Mouse (Mus musculus) testis, postnatal 14 days (tissue): ENCODE measurements around the gene Fchsd2.
"Not testable (repeated sequence)": the region's sequence is repeated elsewhere in the genome, so short reads cannot be mapped to it uniquely, and the experiment has no call there.

ENCODE experiments used
- DNase-seq: peaks from one replicate; pipeline ENCODE4 v3.0.0; 2021; ENCODE audit warnings: low spot score

The Fchsd2 gene

DNA sequence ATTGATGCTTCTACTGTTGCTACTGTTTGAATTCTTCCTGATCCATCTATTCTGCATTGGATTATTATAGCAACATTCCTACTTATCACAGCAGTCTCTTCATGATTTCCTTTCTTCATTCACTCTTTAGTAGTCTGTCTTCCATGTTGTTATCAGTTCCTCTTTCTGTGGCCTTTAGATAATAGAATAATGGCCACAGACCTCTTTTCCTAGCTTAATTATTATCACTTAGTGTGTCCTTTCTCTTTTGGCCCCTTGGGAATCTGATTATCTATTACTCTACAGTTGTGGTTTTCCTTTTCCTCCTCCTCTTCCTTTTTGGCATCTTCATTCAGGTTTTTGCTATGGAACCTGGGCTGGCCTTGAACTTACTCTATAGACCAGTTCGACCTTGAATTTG is 21.7 kb downstream of the Fchsd2 start:
- no peak for DNase-seq

DNA sequence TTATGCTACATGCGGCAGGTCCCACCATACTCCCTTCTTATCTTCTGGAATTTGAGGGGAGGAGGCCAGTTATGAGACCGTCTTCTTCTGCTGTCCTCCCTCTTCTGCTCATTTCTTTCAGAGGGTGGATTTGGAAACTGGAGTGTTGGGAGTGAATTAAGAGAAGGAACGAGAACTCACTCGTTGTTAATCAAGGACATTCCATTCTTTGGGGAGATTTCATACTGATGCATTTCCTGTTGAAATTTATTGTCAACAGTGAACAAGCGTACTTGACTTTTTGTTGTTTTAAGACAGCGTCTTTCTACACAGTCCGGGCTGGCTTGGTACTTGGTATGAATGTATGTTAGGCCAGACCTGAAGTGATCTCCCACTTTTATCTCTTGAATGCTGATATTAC is 26.7 kb downstream of the Fchsd2 start:
- no peak for DNase-seq

DNA sequence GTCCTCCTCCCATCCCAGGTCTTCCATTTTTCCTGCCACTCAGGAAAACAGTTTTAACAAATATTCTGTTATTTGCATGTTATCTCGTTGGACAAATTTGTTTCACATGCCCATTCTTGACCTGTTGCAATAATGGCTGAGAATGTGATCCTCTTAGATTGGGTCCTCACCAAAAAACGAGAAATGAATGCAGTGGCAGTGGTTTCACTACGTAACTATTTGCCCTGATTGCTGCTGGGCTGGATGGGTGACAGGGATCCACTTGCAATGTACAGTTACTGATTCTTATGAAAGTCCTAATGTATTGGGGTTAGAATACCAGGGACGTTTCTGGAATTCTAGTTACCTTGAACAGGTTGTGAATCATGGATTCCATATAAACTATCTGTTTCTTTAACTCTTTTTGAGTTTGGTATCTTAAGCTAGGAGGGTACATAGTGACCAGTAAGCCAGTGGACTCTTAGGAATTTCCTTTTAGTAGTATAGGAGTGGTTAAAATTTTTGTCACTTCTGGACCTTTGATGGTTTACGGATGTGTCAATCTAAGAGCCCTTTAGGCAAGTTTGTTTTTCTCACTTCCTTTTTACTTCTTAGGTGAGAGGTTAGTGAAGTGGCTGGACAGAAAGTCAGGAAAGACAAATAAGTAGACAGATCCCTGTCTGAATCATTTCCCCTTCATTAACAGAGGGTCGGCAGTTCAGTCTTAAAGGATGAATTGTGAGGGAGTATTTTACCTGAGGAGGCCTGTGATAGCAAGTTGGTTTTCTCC is 31.1 kb downstream of the Fchsd2 start:
- no peak for DNase-seq

DNA sequence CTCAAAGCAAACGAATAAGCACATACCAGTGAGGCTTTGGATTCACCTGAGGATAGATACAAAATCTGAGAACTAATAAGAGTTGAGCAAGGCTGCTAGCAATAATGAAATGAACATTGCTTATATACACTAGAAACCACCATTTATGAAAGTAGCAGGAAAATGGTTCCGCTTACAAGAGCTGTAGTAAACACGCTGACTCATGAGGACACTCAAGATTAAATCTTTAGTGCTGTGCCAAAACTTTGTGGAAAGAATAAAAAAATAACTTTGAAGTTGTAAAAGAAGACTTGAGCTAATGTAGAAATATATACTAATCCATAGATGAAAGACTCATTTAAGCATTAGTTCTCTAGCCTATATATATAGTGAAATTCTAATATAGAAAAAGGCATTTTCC is 35.1 kb downstream of the Fchsd2 start:
- DNase-seq, result no peak

DNA sequence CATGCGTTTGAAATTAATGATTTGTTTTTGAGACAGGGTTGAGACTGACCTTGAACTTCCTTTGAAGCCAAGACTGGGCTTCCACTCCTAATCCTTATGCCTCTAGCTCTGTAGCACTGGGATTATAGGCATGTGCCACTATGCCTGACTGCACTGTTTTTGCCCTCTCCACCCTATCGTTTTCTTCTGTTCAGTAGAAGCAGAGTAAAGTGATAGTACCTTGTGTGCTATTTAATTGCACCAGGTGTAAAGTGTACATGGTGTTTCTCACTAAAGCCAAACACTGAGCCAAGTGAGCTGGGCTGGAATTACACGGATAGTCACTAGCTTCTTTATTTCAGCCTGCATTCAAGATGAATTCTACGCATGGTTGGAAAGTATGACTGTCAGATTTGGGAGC is 35.9 kb downstream of the Fchsd2 start:
- no peak for DNase-seq

DNA sequence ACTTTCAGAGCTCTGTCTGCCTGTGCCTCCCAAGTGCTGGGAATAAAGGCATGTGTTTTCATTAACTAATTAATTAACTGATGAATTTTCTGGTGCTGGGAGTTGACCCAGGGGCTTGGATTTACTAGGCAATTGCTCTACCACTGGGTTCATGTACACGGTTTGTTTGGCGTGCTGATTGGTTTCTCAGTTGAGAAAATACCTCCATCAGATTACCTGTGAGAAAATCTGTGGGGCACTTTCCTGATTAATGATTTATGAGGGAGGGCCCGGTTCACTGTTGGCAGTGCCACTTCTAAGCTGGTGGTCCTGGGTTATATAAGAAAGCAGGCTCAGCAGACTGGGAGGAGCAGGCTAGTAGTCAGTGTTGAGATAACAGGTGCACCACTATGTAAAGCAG is 38.0 kb downstream of the Fchsd2 start:
- no peak for DNase-seq

DNA sequence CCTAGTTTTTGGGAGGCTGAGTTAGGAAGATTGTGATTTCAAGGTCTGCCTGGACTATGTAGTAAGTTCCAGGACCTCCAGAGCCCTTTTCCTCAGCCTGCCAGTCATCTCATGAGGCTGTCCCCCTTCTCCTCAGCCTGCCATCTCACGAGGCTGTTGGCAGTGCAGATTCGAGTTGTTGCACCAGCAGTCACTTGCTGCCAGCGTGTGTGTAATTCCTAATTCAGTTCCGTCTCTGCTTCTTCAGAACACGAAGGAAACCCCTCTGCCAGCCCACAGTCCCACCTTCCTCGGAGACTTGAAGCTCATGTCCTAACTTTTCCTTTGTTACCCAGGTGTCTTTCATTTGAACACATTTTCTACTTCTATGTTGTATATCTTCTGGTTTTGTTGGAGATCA is 38.6 kb downstream of the Fchsd2 start:
- no peak for DNase-seq

DNA sequence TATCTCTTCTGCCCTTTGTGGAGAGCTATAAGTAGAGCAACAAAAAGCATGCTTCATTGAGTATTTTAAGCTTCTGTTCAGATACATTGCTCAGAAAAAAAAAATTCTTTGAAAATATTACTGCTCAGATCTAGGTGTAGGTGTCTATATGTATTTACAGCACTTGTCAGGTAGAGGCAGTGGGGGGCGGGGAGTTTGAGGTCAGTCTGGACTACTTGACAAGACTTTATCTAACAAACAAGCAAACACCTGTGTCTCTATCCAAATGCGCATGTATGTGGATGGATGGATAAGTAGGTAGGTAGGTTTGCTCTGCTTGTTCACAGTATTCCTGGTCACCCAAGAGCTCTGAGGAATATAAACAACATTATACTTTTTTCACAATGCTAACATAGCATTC is 40.9 kb downstream of the Fchsd2 start:
- no peak for DNase-seq

DNA sequence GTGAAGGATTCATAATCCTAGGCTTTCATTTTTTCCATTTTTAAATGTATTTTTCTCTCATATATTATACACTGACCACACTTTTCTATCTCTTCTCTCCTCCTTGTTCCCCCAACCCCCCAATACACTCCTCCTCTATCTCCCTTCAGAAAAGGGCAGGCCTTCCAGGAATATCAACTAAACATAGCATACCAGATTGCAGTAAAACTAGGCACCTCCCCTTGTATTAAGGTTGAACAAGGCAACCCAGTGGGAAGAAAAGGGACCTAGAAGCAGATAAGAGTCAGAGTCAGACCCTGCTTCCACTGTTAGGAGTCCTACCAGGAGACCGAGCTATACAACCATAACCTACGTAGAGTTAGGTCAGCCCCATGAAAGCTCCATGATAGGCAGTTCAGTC is 41.5 kb downstream of the Fchsd2 start:
- DNase-seq, result no peak

DNA sequence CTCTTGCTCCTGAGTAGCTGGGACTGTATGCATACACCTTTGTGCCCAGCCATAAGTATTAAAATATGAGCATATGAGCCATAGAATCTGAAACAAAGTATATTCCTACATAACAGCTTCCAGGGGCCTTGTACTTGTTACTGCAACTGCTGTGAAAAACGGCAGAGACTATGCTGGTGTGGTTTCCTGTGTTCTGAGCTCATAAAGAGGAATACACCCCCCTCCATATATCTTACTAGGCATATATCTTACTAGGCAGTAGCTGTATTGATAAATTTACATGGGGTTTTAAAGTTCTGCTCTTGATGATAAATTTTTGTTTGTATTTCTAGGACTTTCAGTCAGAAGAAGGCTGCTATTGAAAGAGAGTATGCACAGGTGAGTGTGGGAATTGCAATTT is 46.2 kb downstream of the Fchsd2 start:
- no peak for DNase-seq

DNA sequence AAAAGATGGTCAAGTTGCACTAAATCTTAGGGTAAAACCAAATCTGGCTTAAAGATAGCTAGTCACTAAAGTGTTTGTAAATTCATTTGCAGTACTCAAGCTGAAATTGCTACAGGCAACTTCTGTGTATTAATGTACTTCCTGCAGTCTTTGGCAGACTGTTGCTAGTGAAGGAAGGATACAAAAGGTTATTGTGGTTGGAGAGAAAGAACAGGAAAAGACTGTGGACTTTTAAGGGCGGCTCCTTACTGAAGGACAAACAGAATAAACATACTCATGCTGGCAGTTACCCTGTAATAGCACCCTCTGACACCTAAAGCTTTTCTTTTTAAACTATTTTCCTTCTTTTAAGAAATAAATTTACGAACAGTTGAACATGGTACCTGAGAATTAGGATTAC is 50.2 kb downstream of the Fchsd2 start:
- no peak for DNase-seq

DNA sequence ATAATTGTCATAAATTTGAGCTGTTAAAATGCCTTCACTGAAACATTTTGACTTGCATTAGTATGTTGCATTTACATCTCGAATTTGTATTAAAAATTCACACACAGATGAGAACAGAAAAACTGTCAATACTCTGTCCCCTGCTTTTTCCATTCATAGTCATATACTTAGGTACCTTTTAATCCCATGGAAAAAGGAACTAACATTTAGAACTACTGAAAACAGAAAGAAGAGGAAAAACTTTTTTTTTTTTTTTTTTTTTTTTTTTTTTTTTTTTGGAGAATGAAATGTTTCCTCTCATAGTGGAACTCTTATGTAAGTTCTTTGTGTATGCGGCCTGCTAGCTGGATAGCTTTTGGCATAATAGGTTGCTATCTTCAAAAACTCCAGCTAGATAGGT is 51.6 kb downstream of the Fchsd2 start:
- no peak for DNase-seq

DNA sequence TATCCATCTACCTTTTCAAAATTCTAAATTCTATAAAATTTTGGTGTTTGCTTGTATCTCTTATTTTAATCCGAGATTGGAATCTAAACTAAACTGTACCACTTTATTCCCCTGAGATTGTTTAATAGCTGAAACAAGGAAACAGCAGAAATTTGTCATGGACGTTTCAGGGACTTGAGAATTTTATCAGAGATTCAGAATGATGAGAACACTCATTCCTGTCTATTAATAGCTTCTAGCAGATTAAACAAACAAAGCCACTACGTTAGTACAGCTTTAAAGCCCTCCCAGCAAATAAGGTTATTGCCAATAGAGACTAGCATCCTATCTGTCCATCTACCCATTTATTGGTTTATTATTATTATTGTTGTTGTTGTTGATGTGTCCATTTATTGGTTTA is 56.4 kb downstream of the Fchsd2 start:
- DNase-seq, result no peak

DNA sequence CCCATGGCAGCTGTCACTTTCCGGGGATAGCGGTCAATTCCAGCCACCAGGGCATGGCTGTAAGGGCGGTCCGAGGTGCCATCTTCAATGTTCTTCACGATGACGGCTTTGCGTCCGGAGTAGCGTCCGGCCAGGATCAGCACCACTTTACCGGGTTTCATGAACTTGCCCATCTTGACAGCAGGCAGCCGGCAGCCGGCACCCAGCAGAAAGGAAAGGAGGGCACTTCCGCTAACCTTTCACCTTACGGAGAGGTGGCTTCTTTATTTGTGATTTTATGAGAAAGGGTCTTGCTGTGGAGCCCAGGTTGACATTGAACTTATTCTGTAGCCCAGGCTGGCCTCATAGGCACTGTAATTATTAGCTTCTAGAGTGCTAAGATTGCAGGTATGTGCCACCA is 62.2 kb downstream of the Fchsd2 start:
- DNase-seq, result not testable (repeated sequence)

DNA sequence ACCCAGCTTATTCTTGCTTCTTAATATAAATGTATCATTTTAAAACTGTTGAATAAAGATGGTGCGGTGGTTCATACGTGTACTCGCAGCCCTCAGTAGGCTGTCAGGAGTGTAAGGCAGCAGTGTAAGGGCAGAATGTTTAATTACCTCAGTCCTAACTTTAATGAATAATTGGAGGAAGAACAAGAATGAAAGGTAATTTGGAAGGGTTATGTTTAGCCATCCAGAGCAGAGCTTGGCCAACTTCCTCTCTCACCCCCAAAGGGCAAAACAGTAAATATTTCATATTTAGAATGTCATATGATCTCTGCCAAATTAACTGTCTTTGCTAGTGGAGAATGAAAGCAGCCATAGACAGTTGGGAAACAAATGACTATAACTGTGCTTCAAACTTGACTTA is 62.6 kb downstream of the Fchsd2 start:
- no peak for DNase-seq

DNA sequence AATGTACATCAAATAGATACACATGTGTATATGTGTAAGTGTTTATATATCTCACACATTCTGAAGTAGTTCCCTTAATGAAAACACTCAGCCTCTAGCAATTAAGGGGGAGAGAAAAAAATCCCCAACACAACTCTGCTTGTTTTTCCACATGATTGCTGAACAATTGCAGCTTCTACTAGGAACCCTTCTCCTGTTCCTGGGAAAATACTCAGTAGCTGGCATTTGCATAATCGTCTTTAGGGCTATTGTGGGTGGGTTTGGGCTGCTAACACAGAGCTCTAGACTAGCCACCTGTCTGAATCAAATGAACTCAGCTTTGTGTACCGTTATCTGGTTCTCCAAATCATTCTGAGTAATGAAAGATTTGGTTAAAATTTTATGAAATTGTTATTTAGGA is 67.6 kb downstream of the Fchsd2 start:
- DNase-seq, result no peak

DNA sequence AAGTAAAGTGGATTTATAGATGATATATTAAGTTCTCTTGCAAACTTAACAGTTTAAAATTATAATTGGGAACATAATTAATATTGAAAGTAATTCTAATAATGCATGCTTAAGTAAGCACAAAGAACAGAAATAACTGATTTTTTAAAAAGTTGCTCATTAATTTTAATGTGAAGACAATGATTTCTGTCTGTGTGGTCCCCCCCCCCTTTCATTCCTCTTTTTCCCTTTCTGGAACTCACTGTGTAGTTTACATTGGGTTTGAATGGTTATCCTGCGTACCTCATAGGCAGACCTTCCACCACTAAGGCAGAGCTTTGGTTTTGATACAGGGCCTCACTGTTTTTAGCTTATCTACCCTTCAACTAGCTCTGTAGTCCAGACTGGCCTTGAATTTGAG is 70.1 kb downstream of the Fchsd2 start:
- DNase-seq, result no peak

DNA sequence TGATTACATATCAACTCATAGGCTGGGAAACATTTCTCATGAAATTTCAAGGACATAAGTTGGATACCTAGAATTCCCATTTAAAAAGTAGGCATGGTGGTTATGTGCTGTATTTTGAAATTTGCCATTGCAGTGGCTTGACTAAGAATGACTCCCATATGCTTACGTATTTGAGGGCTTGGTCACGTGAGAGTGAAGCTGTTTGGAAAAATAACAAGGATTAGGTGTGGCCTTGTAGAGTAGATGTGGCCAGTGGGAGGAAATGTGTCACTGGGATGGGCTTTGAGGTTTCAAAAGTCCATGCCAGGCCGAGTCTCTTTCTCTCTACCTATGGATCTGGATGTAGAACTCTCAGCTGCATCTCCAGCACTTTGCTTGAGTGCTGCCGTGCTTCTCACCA is 71.2 kb downstream of the Fchsd2 start:
- DNase-seq, result no peak

DNA sequence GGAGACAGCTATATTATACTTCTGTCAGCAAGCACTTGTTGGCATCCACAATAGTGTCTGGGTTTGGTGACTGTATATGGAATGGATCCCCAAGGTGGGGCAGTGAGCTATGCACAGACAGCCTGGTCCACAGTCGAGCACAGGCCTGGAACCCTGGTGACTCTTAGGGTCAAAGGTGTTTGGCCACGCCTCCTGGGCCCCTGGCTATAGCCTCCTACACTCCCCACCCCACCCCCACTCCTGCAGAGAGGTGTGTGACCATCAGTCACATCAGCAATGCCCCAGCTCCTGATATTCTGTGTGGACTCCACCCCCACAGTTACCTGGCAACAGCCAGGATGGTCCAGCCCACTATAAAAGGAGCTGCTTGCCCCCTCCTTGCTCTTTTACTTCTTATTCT is 73.9 kb downstream of the Fchsd2 start:
- no peak for DNase-seq

DNA sequence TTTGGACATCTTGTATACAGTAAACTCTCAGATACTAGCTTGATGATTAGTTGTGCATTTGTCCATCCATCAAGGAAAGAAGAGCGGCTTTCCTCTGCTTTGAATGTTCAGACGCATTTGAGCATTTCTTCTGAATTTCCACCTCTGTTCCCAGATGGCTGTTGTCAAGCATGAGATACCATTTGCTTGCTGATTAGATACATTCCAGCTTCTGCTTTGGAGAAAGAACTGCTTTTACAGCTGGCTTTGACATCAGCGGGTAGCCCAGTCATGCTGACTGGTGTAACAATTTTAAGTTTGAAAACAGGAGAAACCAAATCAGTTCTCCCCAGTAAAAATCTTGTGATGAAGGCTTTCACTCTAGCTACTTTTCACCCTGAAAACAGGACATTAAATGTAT is 77.8 kb downstream of the Fchsd2 start:
- no peak for DNase-seq

DNA sequence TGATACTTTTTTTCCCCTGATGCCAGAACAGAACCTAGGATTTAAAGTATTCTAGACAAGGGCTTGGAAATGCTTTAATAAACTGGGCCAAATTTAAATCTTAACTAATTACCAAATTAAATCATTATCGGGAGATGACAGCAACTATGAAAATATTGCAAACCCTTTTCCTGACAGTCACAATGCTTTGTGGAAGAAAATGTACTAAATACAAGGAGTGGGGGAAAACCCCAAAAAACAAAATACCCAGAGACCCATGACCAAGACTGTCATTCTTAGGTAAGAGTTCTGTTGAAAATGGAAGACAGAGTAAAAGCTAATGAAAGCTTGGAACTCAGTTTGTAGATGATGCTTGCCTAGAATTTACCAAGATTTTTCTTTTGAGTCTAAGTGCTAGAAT is 78.3 kb downstream of the Fchsd2 start:
- no peak for DNase-seq

DNA sequence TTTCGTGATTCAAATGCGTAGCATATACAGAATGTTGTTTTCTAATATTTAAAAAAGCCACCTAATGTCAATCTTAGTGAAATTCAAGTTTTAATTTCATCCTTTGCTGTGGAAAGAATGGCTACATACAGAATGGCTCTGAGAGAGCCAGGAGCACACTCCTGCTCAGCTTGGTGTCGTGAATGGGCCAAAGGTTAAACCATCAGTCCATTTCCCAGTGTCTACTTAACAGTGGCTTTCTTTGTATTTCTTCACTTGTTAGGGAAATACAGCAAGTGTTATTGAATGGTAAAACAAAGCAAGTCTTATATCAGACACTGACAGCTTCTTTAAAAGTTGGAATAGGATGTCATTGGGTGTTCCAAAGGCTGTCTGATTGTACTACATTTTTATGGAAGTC is 80.7 kb downstream of the Fchsd2 start:
- DNase-seq, result no peak

DNA sequence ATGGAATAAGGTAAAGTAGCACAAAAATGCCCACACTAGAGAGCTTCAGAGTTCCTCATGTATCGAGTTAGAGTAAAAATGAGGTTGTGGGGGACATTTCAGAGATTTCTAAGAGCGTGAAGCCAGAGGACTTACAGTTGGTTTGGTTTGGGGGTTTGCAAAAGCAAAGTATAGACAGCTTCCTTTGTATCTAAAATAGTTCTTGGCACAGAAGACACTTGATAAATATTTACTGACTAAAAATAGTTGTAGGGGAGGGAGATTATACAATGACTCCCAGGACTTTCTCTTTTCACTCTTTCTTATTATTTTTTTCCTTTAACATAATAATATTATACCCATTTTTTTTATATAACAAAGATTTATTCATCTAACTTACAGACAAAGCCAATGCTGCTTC is 86.1 kb downstream of the Fchsd2 start:
- no peak for DNase-seq

DNA sequence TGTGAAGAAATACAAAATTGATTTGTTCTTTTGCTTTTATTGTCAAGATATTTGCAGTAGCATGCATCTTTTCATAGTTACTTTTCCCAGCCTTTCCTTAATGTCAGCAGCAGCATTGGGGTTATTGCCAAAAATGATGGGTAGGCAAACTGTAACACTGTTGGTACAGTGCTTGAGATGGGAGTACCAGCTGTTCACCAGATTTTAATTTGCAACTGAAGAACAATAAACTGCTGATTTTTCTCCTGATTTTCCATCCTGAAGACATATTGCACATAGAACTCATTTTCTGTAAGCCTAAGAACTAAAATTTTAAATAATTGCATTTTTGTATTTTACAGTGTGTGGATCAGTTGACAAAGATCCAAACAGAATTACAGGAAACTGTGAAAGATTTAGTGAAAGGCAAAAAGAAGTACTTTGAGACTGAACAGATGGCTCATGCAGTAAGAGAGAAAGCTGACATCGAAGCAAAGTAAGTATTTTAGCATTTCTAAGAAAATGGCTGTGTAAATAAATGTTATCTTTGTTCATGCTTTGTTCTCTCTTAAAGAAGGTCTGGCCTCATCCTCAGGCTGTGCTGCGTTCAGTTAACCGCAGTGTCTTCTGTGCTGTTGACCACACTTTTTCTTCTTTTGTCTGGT is 98.8 kb downstream of the Fchsd2 start:
- no peak for DNase-seq
